Mouse (Mus musculus): Measurements from ENCODE around the gene Tmprss11g. TPM values are rescaled to one million over a fixed set of nuclear protein-coding genes. Genes with fewer than 3 reads are reported as not detected.

Tmprss11g gene
- polyA plus RNA-seq (2015; fragmentation: Nextera tagmentation; extraction: Ambion mirVana), result 3.3 and 5.6 TPM in 2 replicates

- Histone ChIP-seq H3K9ac (no peak within 1 kb of the TSS), H3K4me2 (no peak within 1 kb of the TSS), H3K27me3 (replicated peaks) (no peaks in the 10 kb centered on the region), H3K9me3 (no peaks in the 10 kb centered on the region), H3K4me3 (replicated peaks) (no peak within 1 kb of the TSS), H3K27ac (no peak within 1 kb of the TSS), H3K36me3 (no peaks in the 10 kb centered on the region), H3K4me1 (no peaks in the 10 kb centered on the region)
- whole genome bisulfite sequencing, result 67% methylated on average over 9 of the region's 9 CpGs
- no peak for ATAC-seq (ENCODE audit: insufficient read depth, low FRiP score, low read depth)
These were observed at the start of gene Tmprss11g for GRCm38 (mm10) chr5:86518500-86518899. Tmprss11g (minus strand) TSS chr5:86518600.

GRCm38 (mm10) chr5:86546693-86547092 is 28.3 kb upstream of the Tmprss11g start:
- H3K9me3 ChIP-seq, result no peaks in the 10 kb centered on the region
- no peak for ATAC-seq (ENCODE audit: insufficient read depth, low FRiP score, low read depth)
- no peaks in the 10 kb centered on the region for H3K27me3 ChIP-seq (replicated peaks)
- H3K4me2 ChIP-seq, result no peak overlapping the region
- no peak overlapping the region for H3K4me3 ChIP-seq (replicated peaks)
- 88% methylated on average over 2 of the region's 2 CpGs for WGBS
- H3K27ac ChIP-seq, result no peak overlapping the region
- no peaks in the 10 kb centered on the region for H3K4me1 ChIP-seq
- H3K9ac ChIP-seq, result no peak overlapping the region
- H3K36me3 ChIP-seq, result no peaks in the 10 kb centered on the region

GRCm38 (mm10) chr5:86540601-86541000 is 22.2 kb upstream of the Tmprss11g start:
- no peaks in the 10 kb centered on the region for H3K9me3 ChIP-seq
- H3K27ac ChIP-seq, result no peak overlapping the region
- ATAC-seq (ENCODE audit: insufficient read depth, low FRiP score, low read depth), result no peak
- no peak overlapping the region for H3K4me2 ChIP-seq
- no peaks in the 10 kb centered on the region for H3K27me3 ChIP-seq (replicated peaks)
- no peak overlapping the region for H3K9ac ChIP-seq
- H3K36me3 ChIP-seq, result no peaks in the 10 kb centered on the region
- no peaks in the 10 kb centered on the region for H3K4me1 ChIP-seq
- WGBS, result 49% methylated on average over 3 of the region's 3 CpGs
- H3K4me3 ChIP-seq (replicated peaks), result no peak overlapping the region

- Histone ChIP-seq H3K36me3 (no peaks in the 10 kb centered on the region), H3K9ac (no peak overlapping the region), H3K4me1 (no peaks in the 10 kb centered on the region), H3K4me3 (replicated peaks) (no peak overlapping the region), H3K4me2 (no peak overlapping the region), H3K27ac (no peak overlapping the region), H3K27me3 (replicated peaks) (no peaks in the 10 kb centered on the region), H3K9me3 (no peaks in the 10 kb centered on the region)
- no peak for ATAC-seq (ENCODE audit: insufficient read depth, low FRiP score, low read depth)
- WGBS, result 48% methylated on average over 2 of the region's 2 CpGs
These were observed 10.3 kb upstream of the Tmprss11g start for GRCm38 (mm10) chr5:86528725-86529124.

- Histone ChIP-seq H3K9me3 (no peaks in the 10 kb centered on the region), H3K27ac (no peak overlapping the region), H3K4me2 (no peak overlapping the region), H3K36me3 (no peaks in the 10 kb centered on the region), H3K4me1 (no peaks in the 10 kb centered on the region), H3K27me3 (replicated peaks) (no peaks in the 10 kb centered on the region), H3K9ac (no peak overlapping the region), H3K4me3 (replicated peaks) (no peak overlapping the region)
- no peak for ATAC-seq (ENCODE audit: insufficient read depth, low FRiP score, low read depth)
- 63% methylated on average over 5 of the region's 5 CpGs for WGBS
These were observed 6.9 kb downstream of the Tmprss11g start for GRCm38 (mm10) chr5:86511538-86511937.

- WGBS, result 78% methylated on average over 1 of the region's 1 CpGs
These were observed 24.9 kb downstream of the Tmprss11g start for GRCm38 (mm10) chr5:86493453-86493852.

GRCm38 (mm10) chr5:86482562-86482961 is 35.8 kb downstream of the Tmprss11g start:
- Histone ChIP-seq H3K4me1 (no peaks in the 10 kb centered on the region), H3K36me3 (no peaks in the 10 kb centered on the region), H3K4me2 (no peak overlapping the region), H3K27me3 (replicated peaks) (no peaks in the 10 kb centered on the region), H3K9ac (no peak overlapping the region), H3K9me3 (no peaks in the 10 kb centered on the region), H3K27ac (no peak overlapping the region), H3K4me3 (replicated peaks) (no peak overlapping the region)
- ATAC-seq (ENCODE audit: insufficient read depth, low FRiP score, low read depth), result no peak
- 59% methylated on average over 2 of the region's 2 CpGs for WGBS

More at GRCm38 (mm10) chr5:86493453-86493852, 24.9 kb downstream of the Tmprss11g start:
- Histone ChIP-seq H3K4me3 (replicated peaks) (no peak overlapping the region), H3K27ac (no peak overlapping the region), H3K9me3 (no peaks in the 10 kb centered on the region), H3K36me3 (no peaks in the 10 kb centered on the region), H3K9ac (no peak overlapping the region), H3K4me2 (no peak overlapping the region), H3K4me1 (no peaks in the 10 kb centered on the region), H3K27me3 (replicated peaks) (no peaks in the 10 kb centered on the region)
- ATAC-seq (ENCODE audit: insufficient read depth, low FRiP score, low read depth), result no peak

GRCm38 (mm10) chr5:86482031-86482430 is 36.4 kb downstream of the Tmprss11g start:
- no peak overlapping the region for H3K4me2 ChIP-seq
- WGBS, result 92% methylated on average over 1 of the region's 1 CpGs
- no peak overlapping the region for H3K9ac ChIP-seq
- H3K27me3 ChIP-seq (replicated peaks), result no peaks in the 10 kb centered on the region
- H3K27ac ChIP-seq, result no peak overlapping the region
- ATAC-seq (ENCODE audit: insufficient read depth, low FRiP score, low read depth), result no peak
- H3K4me1 ChIP-seq, result no peaks in the 10 kb centered on the region
- H3K4me3 ChIP-seq (replicated peaks), result no peak overlapping the region
- H3K9me3 ChIP-seq, result no peaks in the 10 kb centered on the region
- H3K36me3 ChIP-seq, result no peaks in the 10 kb centered on the region

- Histone ChIP-seq H3K27me3 (replicated peaks) (no peaks in the 10 kb centered on the region), H3K9me3 (no peaks in the 10 kb centered on the region), H3K4me2 (no peak overlapping the region), H3K4me1 (no peaks in the 10 kb centered on the region), H3K4me3 (replicated peaks) (no peak overlapping the region), H3K27ac (no peak overlapping the region), H3K36me3 (no peaks in the 10 kb centered on the region), H3K9ac (no peak overlapping the region)
- WGBS, result 60% methylated on average over 9 of the region's 9 CpGs
- ATAC-seq (ENCODE audit: insufficient read depth, low FRiP score, low read depth), result no peak
These were observed 44.5 kb downstream of the Tmprss11g start for GRCm38 (mm10) chr5:86473859-86474258.

GRCm38 (mm10) chr5:86468890-86469289 is 49.5 kb downstream of the Tmprss11g start, which contains the start of gene Tmprss11a:
Tmprss11a (minus strand) TSS chr5:86468990.
- H3K27me3 ChIP-seq (replicated peaks), result no peaks in the 10 kb centered on the region
- H3K4me1 ChIP-seq, result no peaks in the 10 kb centered on the region
- H3K4me3 ChIP-seq (replicated peaks), result no peak within 1 kb of the TSS
- H3K9ac ChIP-seq, result no peak within 1 kb of the TSS
- no peak within 1 kb of the TSS for H3K27ac ChIP-seq
- no peak within 1 kb of the TSS for H3K4me2 ChIP-seq
- WGBS, result 63% methylated on average over 4 of the region's 4 CpGs
- ATAC-seq (ENCODE audit: insufficient read depth, low FRiP score, low read depth), result no peak
- H3K9me3 ChIP-seq, result no peaks in the 10 kb centered on the region
- no peaks in the 10 kb centered on the region for H3K36me3 ChIP-seq

- ATAC-seq (ENCODE audit: insufficient read depth, low FRiP score, low read depth), result no peak
- no peak overlapping the region for H3K9ac ChIP-seq
- H3K4me2 ChIP-seq, result no peak overlapping the region
- no peaks in the 10 kb centered on the region for H3K27me3 ChIP-seq (replicated peaks)
- no peak overlapping the region for H3K4me3 ChIP-seq (replicated peaks)
- no peaks in the 10 kb centered on the region for H3K4me1 ChIP-seq
- WGBS, result 61% methylated on average over 2 of the region's 2 CpGs
- no peaks in the 10 kb centered on the region for H3K36me3 ChIP-seq
- H3K9me3 ChIP-seq, result no peaks in the 10 kb centered on the region
- no peak overlapping the region for H3K27ac ChIP-seq
These were observed 79.1 kb downstream of the Tmprss11g start for GRCm38 (mm10) chr5:86439306-86439705.

- H3K4me1 ChIP-seq, result no peaks in the 10 kb centered on the region
- H3K36me3 ChIP-seq, result no peaks in the 10 kb centered on the region
- no peaks in the 10 kb centered on the region for H3K9me3 ChIP-seq
- H3K4me3 ChIP-seq (replicated peaks), result no peak overlapping the region
- H3K27ac ChIP-seq, result no peak overlapping the region
- H3K27me3 ChIP-seq (replicated peaks), result no peaks in the 10 kb centered on the region
- no peak for ATAC-seq (ENCODE audit: insufficient read depth, low FRiP score, low read depth)
- no peak overlapping the region for H3K4me2 ChIP-seq
- H3K9ac ChIP-seq, result no peak overlapping the region
These were observed 79.9 kb downstream of the Tmprss11g start for GRCm38 (mm10) chr5:86438548-86438947.
